Comparison of ENCODE assay signal across 9 mouse cellular contexts in genomic region chr11:8652792-8653645, GRCm38 (mm10). TPM values are rescaled to one million over a fixed set of nuclear protein-coding genes. Genes with fewer than 3 reads are reported as not detected.
A peak's percentile ranks its signal among the peaks of the same experiment; 100 is the strongest.
DNase-seq lines count a peak whose midpoint lies in the region; ATAC-seq and TF ChIP-seq lines count a peak whose summit lies in the region.
"Had no signal": no experiment of that assay in that cellular context is flagged by ENCODE, and none has a peak within 500 bp of the region (broad histone marks: within the 10 kb centered on the region; RNA-seq: fewer than 3 reads in every experiment).

No protein-coding gene starts in this region.

- H3K4me2 ChIP-seq in hindbrain, embryonic 13.5 days: no peak overlapping the region
- H3K4me2 ChIP-seq in neural tube, embryonic 13.5 days: no peak overlapping the region
- no peak overlapping the region for H3K4me2 ChIP-seq in neural tube, embryonic 15.5 days
- no peak overlapping the region for H3K4me2 ChIP-seq in forebrain, postnatal 0 days (ENCODE audit: low read depth)
- H3K4me2 ChIP-seq: hindbrain, embryonic 15.5 days had no signal

- DNase-seq in hindbrain, embryonic 10.5 days (ENCODE audit: low spot score): no peak
- no peak for DNase-seq in forebrain, postnatal 0 days
- peak; percentile 51 for DNase-seq in telencephalon, adult 2 months (ENCODE audit: low read depth, low spot score)

- peak overlapping the region; percentile 56; the same call in 1 of the 2 replicates for H3K27ac ChIP-seq in hindbrain, embryonic 10.5 days
- no peak overlapping the region for H3K27ac ChIP-seq in hindbrain, embryonic 13.5 days
- H3K27ac ChIP-seq in neural tube, embryonic 13.5 days (replicated peaks): 0 out of 2 replicates have a peak overlapping the region, but pooled peaks have one; percentile 49
- no peak overlapping the region for H3K27ac ChIP-seq in neural tube, embryonic 15.5 days (replicated peaks)
- H3K27ac ChIP-seq in forebrain, postnatal 0 days (ENCODE audit: low read depth, low read length): no peak overlapping the region
- H3K27ac ChIP-seq: hindbrain, embryonic 15.5 days had no signal

- ATAC-seq in hindbrain, embryonic 13.5 days (ENCODE audit: low FRiP score): no peak
- ATAC-seq in neural tube, embryonic 13.5 days (ENCODE audit: low read depth): no peak
- no peak for ATAC-seq in neural tube, embryonic 15.5 days (ENCODE audit: low FRiP score)
- 0 out of 2 replicates have a peak, but pooled peaks have one; percentile 27 for ATAC-seq in forebrain, postnatal 0 days
- no peak for ATAC-seq in inflammation-experienced regulatory T-cells, adult 6 months

- no peaks in the 10 kb centered on the region for H3K36me3 ChIP-seq in hindbrain, embryonic 10.5 days
- H3K36me3 ChIP-seq in hindbrain, embryonic 13.5 days: no peaks in the 10 kb centered on the region
- H3K36me3 ChIP-seq in neural tube, embryonic 13.5 days: no peaks in the 10 kb centered on the region
- no peaks in the 10 kb centered on the region for H3K36me3 ChIP-seq in neural tube, embryonic 15.5 days
- H3K36me3 ChIP-seq in forebrain, postnatal 0 days (ENCODE audit: insufficient read depth): no peaks in the 10 kb centered on the region
- H3K36me3 ChIP-seq: hindbrain, embryonic 15.5 days had no signal

- H3K9ac ChIP-seq in hindbrain, embryonic 13.5 days: no peak overlapping the region
- no peak overlapping the region for H3K9ac ChIP-seq in neural tube, embryonic 13.5 days
- H3K9ac ChIP-seq in neural tube, embryonic 15.5 days (replicated peaks): no peak overlapping the region
- no peak overlapping the region for H3K9ac ChIP-seq in forebrain, postnatal 0 days
- H3K9ac ChIP-seq: hindbrain, embryonic 15.5 days had no signal

- H3K4me1 ChIP-seq in hindbrain, embryonic 10.5 days (replicated peaks): peaks cover 35% of the 10 kb centered on the region
- H3K4me1 ChIP-seq in hindbrain, embryonic 13.5 days (replicated peaks): peaks cover 19% of the 10 kb centered on the region; the same call in 1 of the 2 replicates
- H3K4me1 ChIP-seq in neural tube, embryonic 13.5 days (replicated peaks): peaks cover 59% of the 10 kb centered on the region
- H3K4me1 ChIP-seq in neural tube, embryonic 15.5 days: peaks cover 55% of the 10 kb centered on the region
- H3K4me1 ChIP-seq in forebrain, postnatal 0 days (ENCODE audit: insufficient read depth): peaks cover 4% of the 10 kb centered on the region; the same call in 1 of the 2 replicates

- TF ChIP-seq CTCF in forebrain, postnatal 0 days (IDR thresholded peaks at IDR 0.05; ENCODE audit: low read depth): no peak

- no peaks in the 10 kb centered on the region for H3K9me3 ChIP-seq in hindbrain, embryonic 10.5 days
- no peaks in the 10 kb centered on the region for H3K9me3 ChIP-seq in hindbrain, embryonic 13.5 days
- H3K9me3 ChIP-seq in neural tube, embryonic 13.5 days: no peaks in the 10 kb centered on the region
- no peaks in the 10 kb centered on the region for H3K9me3 ChIP-seq in neural tube, embryonic 15.5 days (replicated peaks)
- H3K9me3 ChIP-seq in forebrain, postnatal 0 days (ENCODE audit: low read length): no peaks in the 10 kb centered on the region
- H3K9me3 ChIP-seq: hindbrain, embryonic 15.5 days had no signal

- WGBS in hindbrain, embryonic 10.5 days: 52% methylated on average over 10 of the region's 10 CpGs
- WGBS in hindbrain, embryonic 13.5 days: 41% methylated on average over 10 of the region's 10 CpGs
- 39% methylated on average over 10 of the region's 10 CpGs for WGBS in neural tube, embryonic 13.5 days
- WGBS in neural tube, embryonic 15.5 days: 44% methylated on average over 10 of the region's 10 CpGs
- WGBS in forebrain, postnatal 0 days: 38% methylated on average over 10 of the region's 10 CpGs

- no peak overlapping the region for H3K4me3 ChIP-seq in hindbrain, embryonic 10.5 days
- H3K4me3 ChIP-seq in hindbrain, embryonic 13.5 days: no peak overlapping the region
- no peak overlapping the region for H3K4me3 ChIP-seq in neural tube, embryonic 13.5 days
- no peak overlapping the region for H3K4me3 ChIP-seq in neural tube, embryonic 15.5 days (replicated peaks)
- H3K4me3 ChIP-seq in forebrain, postnatal 0 days (ENCODE audit: low read depth, low read length): no peak overlapping the region
- H3K4me3 ChIP-seq: hindbrain, embryonic 15.5 days had no signal

- no peaks in the 10 kb centered on the region for H3K27me3 ChIP-seq in hindbrain, embryonic 10.5 days (ENCODE audit: insufficient read depth, poor library complexity, severe bottlenecking)
- no peaks in the 10 kb centered on the region for H3K27me3 ChIP-seq in hindbrain, embryonic 13.5 days
- no peaks in the 10 kb centered on the region for H3K27me3 ChIP-seq in neural tube, embryonic 13.5 days
- H3K27me3 ChIP-seq in neural tube, embryonic 15.5 days (replicated peaks): no peaks in the 10 kb centered on the region
- H3K27me3 ChIP-seq in forebrain, postnatal 0 days (ENCODE audit: insufficient read depth, low read length): no peaks in the 10 kb centered on the region
- H3K27me3 ChIP-seq: hindbrain, embryonic 15.5 days; Patski had no signal

RNA-seq across cellular contexts. Expression of gene Tns3, which starts 11.3 kb away (rescaled TPM):
- polyA plus RNA-seq in hindbrain, embryonic 10.5 days (2016; fragmentation: Nextera tagmentation; extraction: Ambion mirVana): 9.7 and 10.9 TPM in 2 replicates
- 4.9 and 5.3 TPM in 2 replicates for polyA plus RNA-seq in hindbrain, embryonic 13.5 days (2015; fragmentation: Nextera tagmentation; extraction: Ambion mirVana)
- 7.9 TPM in 2 replicates for polyA plus RNA-seq in neural tube, embryonic 13.5 days (2015; fragmentation: Nextera tagmentation; extraction: Ambion mirVana)
- 7.6 and 11.1 TPM in 2 replicates for polyA plus RNA-seq in neural tube, embryonic 15.5 days (2015; fragmentation: Nextera tagmentation; extraction: Ambion mirVana)
- total RNA-seq in forebrain, postnatal 0 days (2014; rRNA removed): 16.3 and 26.5 TPM in 2 replicates
- polyA plus RNA-seq in forebrain, postnatal 0 days (2015; fragmentation: Nextera tagmentation; extraction: Ambion mirVana): 3.1 and 6.2 TPM in 2 replicates
- polyA plus RNA-seq in inflammation-experienced regulatory T-cells, adult 6 months (2017; shearing (Covaris generic)): under 1 TPM in 1 of 3 experiments, not detected in 2; 0.26 TPM

Comparison
In these comparisons a context has a peak if more than half of its experiments do, and no peak if none do; other contexts are left out.
1. H3K27ac ChIP-seq: peak in hindbrain, embryonic 10.5 days (single experiment) and neural tube, embryonic 13.5 days (single experiment); none in hindbrain, embryonic 13.5 days (single experiment), neural tube, embryonic 15.5 days (single experiment) and forebrain, postnatal 0 days (single experiment).